Mouse (Mus musculus) layer of hippocampus, postnatal 10 days (tissue): ENCODE data around the gene Prkx. TPM values are rescaled to one million over a fixed set of nuclear protein-coding genes. Genes with fewer than 3 reads are reported as not detected.

ENCODE experiments used
- DNase-seq, 2 experiments: peaks; one replicate each; pipeline ENCODE4 v3.0.0; 2021; ENCODE audit warnings: low spot score in 2 of 2
- long read RNA-seq: library from polyadenylated mRNA; stranded (forward); transcript quantifications from one replicate; pipeline ENCODE4 v2.0.0, GENCODE M21; 2023
- total RNA-seq, 2 experiments: library from RNA; stranded (reverse); gene quantifications; 2 replicates each; pipeline ENCODE4 v1.2.3; 2021

The Prkx gene
- 10 to 100 TPM; 15.1 to 17.1 TPM for total RNA-seq
- long read RNA-seq, full-length matches to known transcripts = 1 of 6 reads
- long read RNA-seq, partial matches to known transcripts = 2 of 6 reads
- long read RNA-seq, other reads (novel, unspliced or antisense) = 3 of 6 reads

GRCm38 (mm10) chrX:77796238-77796835 is at the start of gene Prkx:
Gene Prkx (minus strand): TSS chrX:77796278.
- DNase-seq = no peak

DNA sequence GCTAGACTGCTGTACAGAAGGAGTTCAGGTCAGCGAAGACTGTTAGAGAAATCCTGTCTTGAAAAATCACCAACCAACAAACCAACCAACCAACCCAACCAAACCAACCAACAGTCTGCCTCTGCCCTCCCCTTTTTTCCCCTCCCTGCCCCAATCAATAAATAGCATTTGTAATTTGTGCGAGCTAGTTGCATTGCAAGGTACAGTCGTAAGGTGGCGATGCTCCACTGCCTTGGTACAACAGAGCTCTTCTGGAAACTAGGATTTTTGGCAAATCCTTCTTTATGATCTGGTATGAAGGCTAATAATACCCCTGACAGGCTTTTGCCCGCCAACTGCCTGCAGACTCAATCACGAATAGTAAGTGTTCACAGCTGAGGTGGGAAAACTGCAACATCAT is 16.0 kb upstream of the Prkx start:
- DNase-seq = peak in 1 of 2 experiments; percentile 10

DNA sequence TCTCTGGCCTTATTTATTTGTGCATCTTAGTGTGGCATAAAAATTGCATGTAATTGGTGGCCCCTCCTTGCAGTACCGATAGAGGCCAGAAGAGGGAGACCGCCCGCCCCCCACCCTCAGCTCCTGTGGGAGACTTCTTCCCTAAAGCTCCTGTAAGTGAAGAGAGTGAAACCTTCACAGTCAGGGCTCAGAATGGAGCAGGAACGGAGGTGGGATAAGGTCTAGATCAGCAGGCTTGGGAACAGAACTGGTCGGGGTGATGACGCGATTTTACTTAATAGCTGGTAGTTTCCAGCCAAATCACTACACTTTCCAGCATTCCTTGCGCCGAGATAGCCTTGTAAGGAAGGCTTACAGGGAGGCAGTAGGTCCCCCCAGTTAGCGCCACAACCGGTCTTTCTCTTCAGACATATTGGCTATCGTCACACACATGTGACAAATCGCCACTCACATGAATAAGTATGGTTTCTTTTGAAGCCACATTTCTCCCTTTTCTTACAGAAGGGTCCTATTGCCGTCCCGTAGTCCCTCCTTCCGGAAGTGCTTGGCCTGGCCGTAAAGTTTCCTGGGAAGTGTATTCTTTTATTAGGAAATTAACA is 14.6 kb upstream of the Prkx start:
- peak; percentile 43 to 70 for DNase-seq

DNA sequence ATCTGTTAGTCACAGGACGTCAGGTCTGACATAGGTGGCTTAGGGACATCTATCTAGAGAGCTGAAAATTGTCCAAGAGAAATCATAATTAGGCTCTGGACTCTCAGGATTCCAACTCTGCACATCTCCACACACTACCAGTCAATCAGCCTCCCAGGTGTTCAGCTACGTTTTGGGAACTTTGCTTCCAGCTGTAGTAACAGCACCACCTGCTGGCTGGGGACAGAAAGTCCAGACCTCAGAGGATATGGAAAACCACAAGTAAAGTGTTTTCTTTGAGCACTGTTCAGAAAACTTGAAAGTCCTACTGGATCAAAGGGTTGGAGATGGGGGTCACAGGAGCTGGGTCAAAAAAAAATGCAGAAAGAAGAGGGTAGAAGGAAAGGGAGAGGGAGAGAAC is 12.5 kb upstream of the Prkx start:
- DNase-seq = peak; percentile 18 to 45

DNA sequence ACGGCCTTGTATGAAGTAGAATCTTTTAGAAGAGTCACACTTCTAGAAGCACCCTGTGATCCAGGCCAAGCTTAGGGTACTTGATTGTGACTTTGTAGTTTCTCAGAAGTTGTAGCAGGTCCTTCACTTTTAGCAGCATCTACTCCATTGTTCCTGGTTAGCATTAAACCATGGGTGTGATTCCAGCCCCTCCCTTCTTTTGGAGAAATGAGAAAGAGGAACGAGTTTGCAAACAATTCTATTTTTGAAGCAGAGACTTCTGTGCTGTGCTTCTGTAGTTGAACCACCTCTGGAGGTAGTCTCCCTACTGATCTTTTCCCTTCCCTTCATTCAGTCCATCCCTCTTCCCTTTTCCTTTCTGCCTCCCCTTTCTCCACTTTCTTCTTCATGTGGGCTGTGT is 6.2 kb upstream of the Prkx start:
- DNase-seq = no peak

GRCm38 (mm10) chrX:77801543-77801942 is 5.5 kb upstream of the Prkx start:
- no peak for DNase-seq

DNA sequence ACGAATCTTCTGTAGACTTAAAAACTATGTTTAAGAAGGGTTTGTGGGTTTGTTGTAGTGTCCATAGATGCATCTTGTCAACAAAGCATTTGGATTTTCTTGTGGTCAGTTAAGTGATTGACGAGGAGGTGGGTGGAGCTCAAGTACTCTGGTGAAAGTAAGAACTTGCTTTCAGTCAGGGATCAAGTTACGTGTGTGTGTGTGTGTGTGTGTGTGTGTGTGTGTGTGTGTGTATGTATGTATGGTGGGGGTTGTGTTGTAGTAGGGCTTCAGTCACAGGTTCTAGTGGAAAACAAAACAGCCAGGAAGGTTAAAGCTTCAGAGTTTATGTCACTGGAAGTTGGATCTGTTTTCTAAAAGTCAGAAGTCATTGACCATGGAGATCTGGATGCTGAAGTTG is 3.5 kb upstream of the Prkx start:
- no peak for DNase-seq

DNA sequence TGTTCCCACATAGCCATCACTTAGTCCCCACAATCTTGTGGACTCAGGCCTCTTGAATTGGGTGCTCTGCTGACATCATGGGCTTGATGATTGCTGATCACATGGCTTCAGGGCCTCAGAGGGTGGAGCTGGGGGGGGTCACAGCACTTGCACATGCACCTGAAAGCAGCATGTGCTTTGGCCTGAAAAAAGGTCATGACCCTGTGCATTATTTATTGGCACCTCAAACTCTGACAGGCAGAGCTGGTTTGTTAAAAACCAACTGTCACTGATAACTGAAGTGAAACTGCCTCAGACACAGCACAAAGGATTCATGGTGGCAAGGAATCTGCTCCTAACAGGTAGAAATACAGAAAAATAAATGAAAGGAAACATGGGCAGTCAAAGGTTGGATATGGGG is 1.7 kb upstream of the Prkx start:
- no peak for DNase-seq

DNA sequence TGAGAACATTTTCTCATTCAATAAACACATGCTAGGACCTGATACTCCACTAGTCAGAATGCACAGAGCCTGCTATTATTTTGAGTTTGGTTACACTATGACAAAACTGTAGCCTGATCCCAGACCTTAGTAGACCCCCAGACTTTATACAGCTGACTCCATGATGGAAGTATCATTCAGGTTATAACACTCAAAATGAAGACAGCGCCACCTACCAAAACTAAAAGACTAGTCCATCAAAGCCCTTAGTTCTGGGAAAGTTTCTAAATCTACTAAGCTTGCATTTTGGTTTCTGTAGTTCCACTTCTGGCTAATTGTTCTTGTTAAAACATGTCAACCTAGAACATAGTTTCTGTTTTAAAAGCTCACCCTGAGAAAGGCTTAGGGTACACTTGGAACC is 838 bp upstream of the Prkx start:
- DNase-seq = no peak

DNA sequence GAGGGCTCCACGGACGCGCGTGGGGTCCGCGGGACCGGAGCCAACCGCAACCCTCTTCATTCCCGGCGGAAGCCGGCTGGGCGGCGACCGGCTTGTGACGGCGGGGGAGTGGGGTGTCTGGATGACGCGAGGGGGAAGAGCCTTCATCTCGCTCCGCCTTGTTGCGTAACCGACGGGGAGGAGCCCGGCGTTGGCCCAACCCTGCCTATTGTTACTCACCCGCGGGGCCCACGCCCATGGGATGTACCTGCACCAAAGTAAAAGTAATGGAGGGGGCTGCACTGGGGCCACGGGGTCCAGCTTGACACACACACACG is 262 bp downstream of the Prkx start:
- DNase-seq = peak; percentile 83 to 85

GRCm38 (mm10) chrX:77794962-77795857 is 868 bp downstream of the Prkx start:
- peak in 1 of 2 experiments; percentile 46 for DNase-seq

GRCm38 (mm10) chrX:77788675-77789074 is 7.4 kb downstream of the Prkx start:
- DNase-seq = no peak

- DNase-seq = no peak
Observed at GRCm38 (mm10) chrX:77786354-77786753, 9.7 kb downstream of the Prkx start.

DNA sequence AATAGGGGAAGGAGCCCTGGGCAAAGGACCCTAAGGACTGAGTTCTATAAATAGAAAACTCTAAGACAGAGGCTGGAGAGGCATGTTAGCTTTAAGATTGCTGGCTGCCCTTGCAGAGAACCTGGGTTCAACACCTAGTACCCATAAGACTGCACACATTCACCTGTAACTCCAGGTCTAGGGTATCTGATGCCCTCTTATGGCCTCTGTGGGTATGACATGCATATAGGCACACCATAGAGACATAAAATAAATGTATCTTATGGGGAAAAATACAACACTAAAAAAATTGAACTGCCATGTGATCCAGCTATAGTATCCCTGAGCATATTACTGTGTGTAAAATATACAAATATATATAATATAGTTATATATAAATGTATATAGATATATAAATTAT is 18.3 kb downstream of the Prkx start:
- DNase-seq = no peak

DNA sequence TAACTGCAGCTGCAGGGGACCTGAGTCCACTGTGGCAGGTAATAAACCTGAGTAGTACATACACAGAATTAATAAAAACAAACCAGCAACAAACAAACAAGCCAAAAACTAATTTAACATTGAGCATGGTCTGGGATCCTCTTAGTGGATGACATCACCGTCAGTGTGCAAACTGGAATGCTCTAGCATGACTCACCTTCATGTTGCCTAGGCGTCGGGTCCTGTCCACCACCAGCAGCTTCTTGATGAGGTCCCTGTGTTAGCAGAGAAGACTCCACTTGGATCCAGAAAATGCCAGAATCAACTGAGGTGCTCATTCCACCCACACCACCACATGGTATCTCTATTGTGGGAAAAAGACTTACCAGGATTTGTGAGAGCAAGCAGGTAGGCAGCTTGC is 30.9 kb downstream of the Prkx start:
- no peak for DNase-seq

GRCm38 (mm10) chrX:77744260-77744659 is 51.8 kb downstream of the Prkx start:
- DNase-seq = no peak

DNA sequence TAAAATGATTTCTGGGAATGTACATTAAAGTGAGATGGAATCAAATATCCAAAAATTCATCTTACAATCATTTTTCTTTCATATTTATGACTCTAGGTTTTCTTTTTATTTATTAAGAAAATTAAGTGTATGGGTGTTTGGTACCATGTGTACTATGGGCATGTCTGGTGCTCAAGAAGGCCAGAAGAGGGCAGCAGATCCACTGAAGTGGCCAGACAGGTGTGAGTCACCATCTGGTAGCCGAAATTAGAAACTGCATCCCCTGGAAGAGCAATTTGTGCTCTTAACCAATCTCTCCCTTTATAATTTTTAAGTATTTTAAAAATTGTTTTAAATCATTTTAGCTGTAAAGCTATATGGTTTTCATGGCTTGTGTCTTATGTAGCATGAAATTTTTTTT is 54.7 kb downstream of the Prkx start:
- DNase-seq = peak; percentile 3 to 24

- DNase-seq = no peak
Observed at GRCm38 (mm10) chrX:77733930-77734536, 62.0 kb downstream of the Prkx start.

GRCm38 (mm10) chrX:77720298-77720697 is 75.8 kb downstream of the Prkx start:
- DNase-seq = peak; percentile 14 to 32
